Mouse (Mus musculus) adrenal gland (tissue): Measurements from ENCODE around the gene Tspan18.

Experiments
- intact Hi-C: fragments of 180-260 bp; cut with DNase I; formaldehyde crosslinking; loops from one replicate; pipeline ENCODE4 v1.15.1; 2025
- long read RNA-seq, 2 experiments: library from polyadenylated mRNA; unstranded; transcript quantifications; one replicate each; pipeline ENCODE4 v2.0.0; 2020; ENCODE audit warnings: borderline replicate concordance in 1 of 2; ENCODE audit not compliant: insufficient replicate concordance in 1 of 2

Tspan18 gene
- long read RNA-seq, experiment 1, transcript Tspan18-202 (10 exons, 3,751 nt) = major isoform, 6 of 22 reads
- long read RNA-seq, experiment 1, partial matches to known transcripts = 3 of 22 reads
- long read RNA-seq, experiment 1, other reads (novel, unspliced or antisense) = 10 of 22 reads
- long read RNA-seq, experiment 2, transcript Tspan18-202 (10 exons, 3,751 nt) = major isoform, 13 of 27 reads
- long read RNA-seq, experiment 2, partial matches to known transcripts = 0 of 27 reads
- long read RNA-seq, experiment 2, other reads (novel, unspliced or antisense) = 11 of 27 reads

- intact Hi-C loops = loop anchor here (2.0 to 5.0 kb wide), 2 partner anchors 57 to 107 kb away; no protein-coding TSS in a partner anchor
Measured at GRCm38 (mm10) chr2:93333817-93334731, at the start of gene Tspan18. Tspan18 (minus strand) TSS chr2:93334505.

- intact Hi-C loops = no loop called here
Measured at GRCm38 (mm10) chr2:93383831-93384230, 49.5 kb upstream of the Tspan18 start.

DNA sequence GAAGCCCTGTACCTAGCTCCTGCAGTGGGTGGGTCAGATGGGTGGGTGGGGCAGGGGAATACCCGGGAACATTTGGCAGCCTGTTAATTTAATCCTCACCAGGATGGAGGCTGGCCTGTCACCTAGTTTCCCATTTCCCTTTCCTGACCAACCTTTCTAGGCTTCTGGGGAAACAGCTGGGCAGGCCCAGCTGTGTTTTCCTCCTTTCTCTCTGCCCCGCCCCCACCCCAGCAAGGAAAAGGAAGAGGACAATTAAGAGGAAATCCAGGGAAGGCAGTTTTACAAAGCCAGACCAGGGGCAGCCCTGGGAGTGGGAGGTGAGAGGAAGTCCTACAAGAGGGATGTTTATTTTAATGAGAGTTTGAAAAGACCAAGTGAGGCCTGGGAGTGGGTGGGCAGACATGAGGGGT, 46.4 kb upstream of the Tspan18 start:
- intact Hi-C loops = no loop called here

GRCm38 (mm10) chr2:93377797-93378196, 43.5 kb upstream of the Tspan18 start:
- intact Hi-C loops = no loop called here

DNA sequence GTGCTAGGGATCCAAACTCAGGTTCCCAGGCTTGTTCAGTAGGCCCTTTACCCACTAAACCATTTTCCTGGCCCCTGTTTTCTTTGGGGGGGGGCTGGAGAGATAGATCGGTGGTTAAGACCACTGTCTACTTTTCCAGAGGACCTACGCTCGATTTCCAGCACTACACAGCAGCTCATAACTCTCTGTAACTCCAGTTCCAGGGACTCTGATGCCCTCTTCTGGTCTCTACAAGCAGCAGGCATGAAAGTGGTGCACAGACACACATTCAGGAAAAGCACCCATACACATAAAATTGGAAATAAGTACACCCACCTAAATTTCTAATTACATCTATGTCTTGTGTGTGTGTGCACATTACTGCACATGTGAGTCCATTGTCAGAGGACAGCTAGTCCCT, 42.9 kb upstream of the Tspan18 start:
- intact Hi-C loops = no loop called here

GRCm38 (mm10) chr2:93372872-93373271, 38.6 kb upstream of the Tspan18 start:
- intact Hi-C loops = no loop called here

DNA sequence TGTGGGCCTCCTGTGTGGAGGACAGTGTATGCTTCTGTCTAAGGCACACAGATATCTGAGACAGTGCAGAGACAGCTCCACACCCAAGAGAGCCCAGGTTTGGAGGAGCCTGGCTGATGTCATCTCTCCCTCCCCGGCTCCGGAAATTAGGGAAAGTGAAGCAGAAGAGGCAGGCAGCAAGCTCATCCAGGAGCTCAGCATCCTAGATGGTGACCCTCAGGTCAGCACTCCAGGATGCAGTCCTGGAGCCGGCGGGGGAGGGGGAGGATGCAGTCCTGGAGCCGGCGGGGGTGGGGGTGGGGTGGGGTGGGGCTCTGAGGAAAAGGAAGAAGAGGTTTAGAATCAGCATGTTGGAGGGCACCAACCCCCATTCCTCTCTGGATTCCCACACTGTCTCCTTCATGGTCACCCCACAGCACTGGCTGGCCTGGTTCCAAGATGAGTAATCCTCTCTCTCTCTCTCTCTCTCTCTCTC, 37.8 kb upstream of the Tspan18 start:
- intact Hi-C loops = no loop called here

DNA sequence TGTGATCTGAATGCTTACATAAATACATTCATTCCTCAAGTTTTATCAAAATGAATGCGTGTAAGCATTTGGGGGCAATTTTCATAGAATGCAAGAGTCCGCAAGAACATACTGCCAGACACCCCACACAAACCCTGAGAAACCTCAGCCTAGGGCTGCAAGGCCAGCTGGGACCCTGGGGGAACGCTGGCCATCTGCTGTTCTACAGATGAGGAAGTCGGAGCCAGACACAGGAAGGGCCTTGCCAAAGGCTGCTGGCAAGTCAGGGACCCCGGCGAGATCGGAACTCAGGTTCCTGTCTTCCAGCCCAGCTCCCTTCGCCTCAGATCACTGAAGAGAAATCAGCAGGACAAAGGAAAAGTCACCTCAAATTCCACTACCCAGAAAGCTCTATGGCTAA, 34.6 kb upstream of the Tspan18 start:
- intact Hi-C loops = no loop called here

DNA sequence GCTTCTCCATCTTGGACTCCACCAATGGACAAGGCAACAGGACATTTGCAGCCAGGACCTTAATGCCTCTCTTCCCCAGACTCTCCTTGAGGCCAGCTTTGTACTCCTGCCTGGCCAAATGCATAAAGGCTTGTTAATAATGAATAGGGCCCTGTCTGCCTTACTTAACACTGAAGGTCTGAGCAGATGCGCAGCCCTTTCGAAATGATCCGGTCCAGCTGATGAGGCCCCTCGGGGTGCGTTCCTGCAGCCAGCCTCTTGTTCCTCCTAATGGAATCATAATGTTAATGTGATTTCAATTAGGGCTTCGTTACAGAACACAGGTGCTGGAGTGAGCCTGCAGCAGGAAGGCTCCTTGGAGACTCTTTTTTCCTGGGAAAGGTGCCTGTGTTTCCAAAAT, 33.7 kb upstream of the Tspan18 start:
- intact Hi-C loops = no loop called here

DNA sequence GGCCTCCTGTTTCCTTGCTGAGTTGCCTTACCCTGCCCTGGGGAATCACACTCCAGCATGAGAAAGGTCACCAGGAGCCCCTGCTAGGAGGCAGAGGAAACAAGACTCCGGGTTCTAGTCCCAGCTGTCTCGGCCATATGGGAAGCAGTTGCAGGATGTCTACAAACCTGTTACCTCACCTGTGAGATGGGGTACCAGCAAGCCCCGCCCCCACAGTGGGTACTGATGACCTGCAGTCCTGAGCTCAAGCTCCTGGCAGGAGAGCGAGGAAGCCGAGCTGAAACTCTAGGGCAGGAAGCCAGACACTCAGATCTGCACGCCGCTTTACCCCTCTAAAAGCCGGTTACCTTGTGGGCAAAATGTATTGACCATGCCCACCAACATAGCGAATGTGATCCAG, 31.1 kb upstream of the Tspan18 start:
- intact Hi-C loops = no loop called here

DNA sequence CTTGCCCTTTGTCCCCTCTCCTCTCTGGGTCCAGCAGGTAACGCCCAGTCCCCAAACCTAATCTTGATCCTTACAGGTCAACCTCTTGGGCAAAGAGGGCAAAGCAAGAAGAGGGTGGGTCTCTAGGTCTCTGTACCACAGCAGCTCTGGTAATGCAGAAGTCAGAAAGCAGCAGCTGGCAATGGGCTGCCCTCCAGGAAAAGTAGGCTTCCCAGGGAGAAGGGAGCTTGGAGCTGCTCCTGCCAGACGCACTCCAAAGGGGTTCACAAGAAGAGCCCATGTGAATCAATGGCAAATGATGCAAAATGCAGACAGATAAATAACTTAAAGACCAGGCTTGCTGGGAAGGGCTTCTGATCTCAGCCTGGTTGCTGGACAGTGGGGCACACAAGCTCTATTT, 30.6 kb upstream of the Tspan18 start:
- intact Hi-C loops = no loop called here

DNA sequence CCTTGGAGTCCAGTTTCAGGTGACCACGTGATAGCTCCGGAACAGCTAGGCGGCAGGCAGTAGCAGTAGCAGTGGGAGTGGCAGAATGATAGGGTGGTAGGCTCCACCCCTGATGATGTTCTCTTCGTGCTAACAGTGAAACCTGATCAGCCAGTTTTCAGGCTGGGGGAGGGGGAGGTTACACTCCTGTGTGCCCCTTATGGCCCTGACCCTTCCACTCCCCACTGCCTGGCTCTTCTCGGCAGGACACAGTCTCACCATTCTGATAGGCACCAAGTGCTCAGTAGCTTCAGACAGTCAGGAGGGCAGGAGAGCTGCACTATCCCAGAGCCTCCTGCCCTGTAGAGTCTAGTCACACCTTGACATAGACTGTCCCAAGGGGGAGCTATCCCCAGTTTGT, 27.1 kb upstream of the Tspan18 start:
- intact Hi-C loops = no loop called here

- intact Hi-C loops = no loop called here
Measured at GRCm38 (mm10) chr2:93360310-93360709, 26.0 kb upstream of the Tspan18 start.

DNA sequence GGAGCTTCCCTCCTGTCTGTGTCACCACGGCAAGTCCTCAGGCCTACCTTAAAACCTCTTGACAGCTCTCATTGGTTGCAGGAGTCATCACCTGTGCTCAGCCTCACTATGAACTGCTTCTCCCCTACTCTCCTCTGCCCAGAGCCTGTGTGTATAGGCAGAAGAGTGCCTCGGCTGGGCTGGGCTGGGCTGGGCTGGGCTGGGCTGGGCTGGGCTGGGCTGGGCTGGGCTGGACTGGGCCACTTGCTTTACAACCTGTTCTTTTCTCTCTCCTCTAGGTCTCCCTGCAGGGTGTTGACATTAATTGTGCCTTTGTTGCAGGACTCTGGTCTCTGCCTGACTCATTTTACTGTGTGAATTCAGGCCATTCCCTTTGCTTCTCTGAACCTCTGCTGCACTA, 23.1 kb upstream of the Tspan18 start:
- intact Hi-C loops = no loop called here

DNA sequence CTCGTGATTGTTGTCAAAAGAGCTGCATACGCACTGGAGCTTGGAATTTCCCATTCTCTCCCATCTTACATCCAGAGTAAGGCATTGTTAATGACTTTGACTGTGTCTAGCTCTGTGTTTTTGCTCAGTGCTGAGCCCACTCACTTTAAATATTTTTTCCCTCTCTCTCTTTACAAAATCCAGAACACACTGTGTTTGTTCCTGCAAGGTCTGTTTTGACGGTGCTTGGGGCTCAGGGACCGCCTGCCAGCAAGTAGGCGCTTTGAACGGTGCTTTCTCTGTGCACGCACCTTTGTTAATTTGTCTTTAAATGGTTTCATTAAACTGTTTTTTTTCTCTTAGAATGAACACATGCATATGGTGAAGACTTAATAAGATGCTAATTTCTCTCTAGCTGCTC, 21.5 kb upstream of the Tspan18 start:
- intact Hi-C loops = no loop called here

- intact Hi-C loops = no loop called here
Measured at GRCm38 (mm10) chr2:93354621-93355020, 20.3 kb upstream of the Tspan18 start.

GRCm38 (mm10) chr2:93353725-93354124, 19.4 kb upstream of the Tspan18 start:
- intact Hi-C loops = no loop called here

- intact Hi-C loops = no loop called here
Measured at GRCm38 (mm10) chr2:93352915-93353685, 18.8 kb upstream of the Tspan18 start.

- intact Hi-C loops = no loop called here
Measured at GRCm38 (mm10) chr2:93351352-93351751, 17.0 kb upstream of the Tspan18 start.

DNA sequence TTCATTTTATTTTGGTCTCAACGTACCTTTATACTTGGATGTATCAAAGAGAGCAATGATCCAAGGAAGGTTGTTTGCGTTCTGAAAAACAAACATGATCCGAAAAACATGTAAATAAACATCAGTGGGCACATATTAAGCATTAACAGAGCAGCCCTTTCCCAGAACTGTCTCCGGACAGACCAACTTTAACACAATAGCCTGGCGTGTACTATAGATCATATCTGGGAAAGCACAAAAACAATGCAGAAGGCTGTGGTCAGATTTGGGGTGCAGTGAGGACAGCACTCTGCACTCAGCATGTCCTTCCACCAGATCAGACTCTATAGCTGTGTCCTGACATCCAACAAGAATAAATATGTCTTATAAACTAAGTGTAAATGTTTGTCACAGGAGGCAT, 12.7 kb upstream of the Tspan18 start:
- intact Hi-C loops = no loop called here

DNA sequence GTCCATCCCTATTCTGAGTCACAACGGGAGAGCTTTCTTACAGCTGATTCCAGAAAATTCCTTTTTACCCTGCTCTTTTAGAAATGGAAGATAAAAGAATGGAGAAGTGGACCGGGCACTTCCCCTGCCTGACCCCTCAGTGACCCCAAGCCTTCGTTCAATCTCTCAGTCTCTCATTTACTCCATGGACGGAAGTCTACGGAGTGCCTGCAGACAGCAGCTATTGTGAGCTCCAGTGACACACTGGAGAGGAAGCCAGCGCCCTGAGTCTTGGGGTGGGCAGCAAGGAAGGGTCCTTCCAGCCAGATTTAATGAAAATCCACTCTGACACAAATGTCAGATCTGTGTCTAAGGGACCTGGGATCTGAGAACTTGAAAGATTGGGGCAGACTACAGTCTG, 12.3 kb upstream of the Tspan18 start:
- intact Hi-C loops = no loop called here
